Mouse (Mus musculus) midbrain, embryonic 16.5 days (tissue): ENCODE measurements at regions not wholly inside any gene's neighbourhood (a gene's known extent, or its start where the extent isn't known, plus 50 kb on each side); places are given as distances from the start of the nearest gene placed in this dataset. TPM values are rescaled to one million over a fixed set of nuclear protein-coding genes. Genes with fewer than 3 reads are reported as not detected.

Source experiments
- ATAC-seq: fragments of 200-750 bp; cut with Nextera tagmentation; 2 replicates; pipeline ENCODE4 v1.8.0; 2017; ENCODE audit warnings: moderate TSS enrichment
- H3K27ac ChIP-seq: fragments of 300-500 bp; sonication (generic); 2 replicates; pipeline ENCODE4 v1.5.1; 2014; ENCODE audit warnings: mild to moderate bottlenecking, low read length, mixed read lengths
- H3K27me3 ChIP-seq: fragments of 300-500 bp; sonication (generic); 2 replicates; pipeline ENCODE4 v1.6.1; 2014; ENCODE audit warnings: low read depth, low read length, mixed read lengths; ENCODE audit not compliant: control insufficient read depth, insufficient read depth
- H3K36me3 ChIP-seq: fragments of 300-500 bp; sonication (generic); 2 replicates; pipeline ENCODE4 v1.6.1; 2014; ENCODE audit warnings: mild to moderate bottlenecking, low read length, moderate library complexity, mixed read lengths; ENCODE audit not compliant: control insufficient read depth, insufficient read depth
- H3K4me1 ChIP-seq: fragments of 300-500 bp; sonication (generic); 2 replicates; pipeline ENCODE4 v1.6.1; 2014; ENCODE audit warnings: mild to moderate bottlenecking, low read length, mixed read lengths; ENCODE audit not compliant: control insufficient read depth, insufficient read depth
- H3K4me2 ChIP-seq: fragments of 300-500 bp; sonication (generic); 2 replicates; pipeline ENCODE4 v1.6.1; 2014; ENCODE audit warnings: mild to moderate bottlenecking, low read length, mixed read lengths
- H3K4me3 ChIP-seq: fragments of 300-500 bp; sonication (generic); 2 replicates; pipeline ENCODE4 v1.5.1; 2014; ENCODE audit warnings: low read depth, mild to moderate bottlenecking, low read length, moderate library complexity, mixed read lengths
- H3K9ac ChIP-seq: fragments of 300-500 bp; sonication (generic); 2 replicates; pipeline ENCODE4 v1.6.1; 2014; ENCODE audit warnings: low read depth, low read length, mixed read lengths
- H3K9me3 ChIP-seq: fragments of 300-500 bp; sonication (generic); replicated peaks from 2 replicates; pipeline ENCODE4 v1.6.1; 2014; ENCODE audit warnings: mild to moderate bottlenecking, low read length, mixed read lengths; ENCODE audit not compliant: control insufficient read depth, poor library complexity, severe bottlenecking
- WGBS: fragments of 180-500 bp; shearing (Covaris S2); extraction: QIAGEN DNeasy Blood & Tissue Kit; methylation state at CpG from one replicate; pipeline ENCODE4 v1.1.7; 2014; 5-methylcytosine and 5-hydroxymethylcytosine counted together
- microRNA counts: library from miRNA; unstranded; fragments of <30 nt; microRNA quantifications from one replicate; lab custom pipeline; 2016
- microRNA-seq: library from miRNA; unstranded; fragments of <30 nt; microRNA quantifications from one replicate; pipeline ENCODE4, GENCODE M21; 2017

GRCm38 (mm10) chr10:60891476-60892170 is 60.2 kb upstream of the Unc5b start:
- Histone ChIP-seq H3K4me1 (peaks cover 21% of the 10 kb centered on the region), H3K4me2 (no peak overlapping the region), H3K9me3 (no peaks in the 10 kb centered on the region), H3K27ac (no peak overlapping the region), H3K27me3 (no peaks in the 10 kb centered on the region), H3K36me3 (no peaks in the 10 kb centered on the region), H3K9ac (no peak overlapping the region), H3K4me3 (no peak overlapping the region)
- ATAC-seq, result no peak
- 57% methylated on average over 13 of the region's 13 CpGs for WGBS

DNA sequence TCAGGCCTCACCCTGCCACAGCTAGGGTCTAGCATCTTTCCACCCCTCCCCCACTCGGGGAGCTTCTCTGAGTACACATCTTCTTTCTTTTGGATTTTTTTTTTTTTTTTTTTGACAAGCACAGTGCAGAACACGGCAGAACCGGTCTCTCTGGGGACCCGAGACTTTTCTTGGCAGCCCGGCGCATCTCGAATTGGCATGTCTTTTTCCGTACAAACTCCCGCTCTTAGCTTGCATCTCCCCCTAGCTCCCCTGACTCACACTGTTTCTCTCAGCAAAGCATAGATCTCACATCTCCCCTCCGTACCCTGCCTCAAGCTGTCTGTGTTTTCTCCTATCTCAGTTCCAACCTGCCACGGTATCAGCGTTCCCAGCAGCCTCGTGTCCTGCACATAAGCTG is 58.4 kb upstream of the Unc5b start:
- ATAC-seq, result no peak
- peaks cover 28% of the 10 kb centered on the region for H3K4me1 ChIP-seq

DNA sequence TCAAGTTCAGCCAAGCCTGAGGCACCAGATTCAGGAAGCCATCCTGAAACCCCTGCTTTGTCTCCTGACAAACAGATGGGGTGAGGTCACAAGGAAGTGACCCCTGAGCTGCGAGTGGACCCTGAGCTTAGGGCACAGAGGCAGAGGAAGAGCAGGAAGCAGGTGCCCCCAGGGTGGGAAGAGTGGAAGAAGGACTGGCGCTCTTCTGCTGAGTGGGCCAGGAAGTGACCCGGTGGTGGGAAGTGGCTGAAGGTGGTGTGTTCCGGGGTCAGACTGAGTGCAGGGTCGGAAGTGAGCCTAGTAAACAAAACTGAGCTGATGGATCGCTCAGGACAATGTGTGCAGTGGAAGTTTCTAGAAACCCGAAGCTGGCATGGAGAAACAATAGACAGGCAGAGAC is 57.2 kb upstream of the Unc5b start:
- ATAC-seq, result no peak
- Histone ChIP-seq H3K9me3 (no peaks in the 10 kb centered on the region), H3K9ac (no peak overlapping the region), H3K4me3 (no peak overlapping the region), H3K27me3 (no peaks in the 10 kb centered on the region), H3K4me1 (peaks cover 19% of the 10 kb centered on the region), H3K4me2 (no peak overlapping the region), H3K27ac (no peak overlapping the region), H3K36me3 (no peaks in the 10 kb centered on the region)
- WGBS, result 77% methylated on average over 7 of the region's 7 CpGs

More for the DNA sequence above, 58.4 kb upstream of the Unc5b start:
- WGBS, result 70% methylated on average over 13 of the region's 13 CpGs
- no peak overlapping the region for H3K27ac ChIP-seq
- no peak overlapping the region for H3K9ac ChIP-seq
- no peak overlapping the region for H3K4me2 ChIP-seq
- H3K4me3 ChIP-seq, result no peak overlapping the region
- H3K9me3 ChIP-seq, result no peaks in the 10 kb centered on the region
- H3K27me3 ChIP-seq, result no peaks in the 10 kb centered on the region
- H3K36me3 ChIP-seq, result no peaks in the 10 kb centered on the region

DNA sequence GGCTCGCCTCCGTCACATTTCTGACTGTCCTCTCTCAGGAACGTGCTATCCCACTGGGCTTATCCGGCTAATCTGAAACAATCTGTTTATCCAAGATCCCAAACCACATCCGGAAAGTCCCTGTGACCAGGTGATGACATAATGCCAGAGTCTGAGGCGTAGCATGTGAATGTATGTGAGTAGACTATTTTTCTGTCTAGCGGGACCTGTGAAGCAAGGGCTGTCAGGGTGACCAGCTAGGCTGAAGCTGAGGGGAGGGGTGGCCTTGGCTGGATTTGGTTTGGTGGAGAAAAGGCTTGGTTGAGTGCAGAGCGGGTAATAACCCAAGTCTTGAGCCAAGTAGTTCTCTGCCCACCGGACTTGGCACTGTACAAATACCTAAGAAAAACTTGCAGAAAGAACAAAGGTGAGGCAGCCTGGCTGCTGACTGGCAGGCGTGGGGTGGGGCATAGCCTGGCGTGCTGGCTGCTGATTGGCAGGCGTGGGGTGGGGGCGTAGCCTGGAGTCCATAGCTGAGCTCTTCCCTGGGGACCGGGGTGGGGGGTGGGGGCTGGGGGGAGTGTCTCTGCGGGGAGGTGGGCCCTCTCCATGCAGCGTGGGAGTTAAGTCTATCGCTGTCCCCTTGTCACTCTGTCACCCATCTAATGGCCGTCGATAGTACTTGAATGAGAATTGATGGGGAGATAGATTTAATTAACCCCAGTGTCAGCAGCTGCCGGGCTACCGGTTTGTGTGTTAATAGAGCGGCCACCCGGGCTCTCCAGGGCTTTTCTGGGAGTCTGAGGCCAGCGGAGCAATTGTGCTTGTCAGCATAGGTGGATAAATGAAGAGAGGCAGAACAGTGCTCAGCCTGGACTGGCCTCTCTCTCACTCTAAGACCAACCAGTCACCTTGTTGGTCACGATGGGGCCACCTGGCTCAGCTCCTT is 54.2 kb upstream of the Unc5b start:
- no peaks in the 10 kb centered on the region for H3K9me3 ChIP-seq
- 19% methylated on average over 25 of the region's 25 CpGs for WGBS
- H3K4me3 ChIP-seq, result no peak overlapping the region
- ATAC-seq, result peak; percentile 89
- peak overlapping the region; percentile 45 for H3K4me2 ChIP-seq
- no peaks in the 10 kb centered on the region for H3K36me3 ChIP-seq
- H3K9ac ChIP-seq, result no peak overlapping the region; the same call in 1 of the 2 replicates
- H3K4me1 ChIP-seq, result peaks cover 6% of the 10 kb centered on the region
- peak overlapping the region; percentile 10; the same call in 1 of the 2 replicates for H3K27ac ChIP-seq
- H3K27me3 ChIP-seq, result no peaks in the 10 kb centered on the region

GRCm38 (mm10) chr10:60884806-60885205 is 53.4 kb upstream of the Unc5b start:
- H3K9ac ChIP-seq, result no peak overlapping the region
- peaks cover 6% of the 10 kb centered on the region for H3K4me1 ChIP-seq
- no peaks in the 10 kb centered on the region for H3K9me3 ChIP-seq
- H3K4me3 ChIP-seq, result no peak overlapping the region
- no peaks in the 10 kb centered on the region for H3K27me3 ChIP-seq
- no peaks in the 10 kb centered on the region for H3K36me3 ChIP-seq
- 95% methylated on average over 5 of the region's 5 CpGs for WGBS
- no peak overlapping the region for H3K4me2 ChIP-seq
- peak; percentile 31; the same call in 1 of the 2 replicates for ATAC-seq
- no peak overlapping the region for H3K27ac ChIP-seq

MicroRNAs in the stretch of these regions (microRNA counts, 519-probe panel; counts per million panel counts)
- microRNA mmu-miR-466j (lab: Ali Mortazavi, UCI), result 386 counts per million, percentile 18 among the panel's probes with 10 or more counts

Small RNA genes in the stretch of these regions (microRNA-seq; reads per million reads assigned to microRNA genes)
- not detected for gene Mir466j
- not detected for gene Mir6408
